Mouse (Mus musculus) stomach, postnatal 0 days (tissue): Measurements from ENCODE around the gene Olfr539.
"Not testable (repeated sequence)": the region's sequence is repeated elsewhere in the genome, so short reads cannot be mapped to it uniquely, and the experiment has no call there.

Experiments
- CTCF ChIP-seq: IDR thresholded peaks from 2 replicates; pipeline ENCODE4 v1.5.1; 2016; ENCODE audit warnings: antibody characterized with exemption, low read depth, mild to moderate bottlenecking, moderate library complexity
- EP300 ChIP-seq: optimal IDR thresholded peaks from 2 replicates; pipeline ENCODE3; 2016; ENCODE audit warnings: antibody characterized with exemption

DNA sequence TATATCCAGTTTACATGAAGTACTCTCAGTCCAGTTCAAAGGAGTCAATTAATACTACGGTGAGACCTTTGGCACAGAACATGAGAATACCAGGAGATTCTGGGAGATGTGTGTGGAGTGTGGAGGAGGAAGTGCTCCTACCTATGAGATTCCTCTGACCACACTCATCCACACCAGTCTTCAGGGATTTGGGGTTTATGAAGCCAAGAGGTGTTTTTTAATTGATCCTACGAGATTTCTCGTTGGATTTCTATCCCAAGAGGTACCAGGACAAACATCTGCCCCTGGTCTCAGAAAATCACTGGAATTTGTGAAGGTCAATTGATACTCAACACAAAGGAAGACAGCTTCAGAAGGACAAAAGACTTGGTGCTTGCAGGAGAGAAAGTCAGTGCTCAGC is 31.1 kb upstream of the Olfr539 start, which contains the start of gene Olfr61:
- not testable (repeated sequence) for TF ChIP-seq CTCF, EP300
